Mouse (Mus musculus) heart, postnatal 0 days (tissue): ENCODE results near the gene Bri3. TPM values are rescaled to one million over a fixed set of nuclear protein-coding genes. Genes with fewer than 3 reads are reported as not detected.
A peak's percentile ranks its signal among the peaks of the same experiment; 100 is the strongest.

ENCODE experiments used
- ATAC-seq: fragments of 200-750 bp; cut with Nextera tagmentation; 2 replicates; pipeline ENCODE4 v1.8.0; 2017; ENCODE audit warnings: low read depth, moderate number of reproducible peaks, moderate library complexity; ENCODE audit not compliant: insufficient read depth
- DNase-seq: peaks from one replicate; pipeline ENCODE4 v3.0.0-alpha.2; 2016; ENCODE audit warnings: low spot score
- H3K27ac ChIP-seq: fragments of 300-500 bp; sonication (generic); 2 replicates; pipeline ENCODE4 v1.5.1; 2014; ENCODE audit warnings: low read depth, mild to moderate bottlenecking
- H3K27me3 ChIP-seq: fragments of 300-500 bp; sonication (generic); 2 replicates; pipeline ENCODE4 v1.6.1; 2014; ENCODE audit warnings: low read length, mixed read lengths; ENCODE audit not compliant: control insufficient read depth, insufficient read depth
- H3K36me3 ChIP-seq: fragments of 300-500 bp; sonication (generic); replicated peaks from 2 replicates; pipeline ENCODE4 v1.6.1; 2014; ENCODE audit warnings: low read length, mixed read lengths; ENCODE audit not compliant: control insufficient read depth, insufficient read depth
- H3K4me1 ChIP-seq: fragments of 300-500 bp; sonication (generic); 2 replicates; pipeline ENCODE4 v1.6.1; 2014; ENCODE audit warnings: antibody characterized with exemption; ENCODE audit not compliant: control insufficient read depth, insufficient read depth
- H3K4me2 ChIP-seq: fragments of 300-500 bp; sonication (generic); 2 replicates; pipeline ENCODE4 v1.6.1; 2014; ENCODE audit warnings: low read depth, mild to moderate bottlenecking, low read length, moderate library complexity
- H3K4me3 ChIP-seq: fragments of 300-500 bp; sonication (generic); 2 replicates; pipeline ENCODE4 v1.5.1; 2014; ENCODE audit warnings: low read depth, low read length
- H3K9ac ChIP-seq: fragments of 300-500 bp; sonication (generic); replicated peaks from 2 replicates; pipeline ENCODE4 v1.6.1; 2014; ENCODE audit warnings: low read depth, low read length, mixed read lengths
- H3K9me3 ChIP-seq: fragments of 300-500 bp; sonication (generic); replicated peaks from 2 replicates; pipeline ENCODE4 v1.6.1; 2016; ENCODE audit warnings: low read length; ENCODE audit not compliant: control insufficient read depth
- CTCF ChIP-seq: IDR thresholded peaks from 2 replicates; pipeline ENCODE4 v1.5.1; 2016; ENCODE audit warnings: antibody characterized with exemption, control low read depth, low read depth
- EP300 ChIP-seq: IDR thresholded peaks from 2 replicates; pipeline ENCODE4 v1.6.1; 2016; ENCODE audit warnings: antibody characterized with exemption, low read depth
- WGBS: fragments of 180-500 bp; shearing (Covaris S2); extraction: QIAGEN DNeasy Blood & Tissue Kit; methylation state at CpG from one replicate; pipeline ENCODE4 v1.1.7; 2014; 5-methylcytosine and 5-hydroxymethylcytosine counted together
- polyA plus RNA-seq: library from polyadenylated mRNA; unstranded; fragments of >200 nt; fragmentation: Nextera tagmentation; extraction: Ambion mirVana; gene quantifications from 2 replicates; pipeline ENCODE4 v1.2.1, GENCODE M21; 2015
- total RNA-seq: library from RNA; depleted of rRNA; stranded (reverse); fragments of >200 nt; gene quantifications from 2 replicates; pipeline ENCODE4 v1.2.3, GENCODE M21; 2014; ENCODE audit warnings: low replicate concordance

Gene Bri3
- total and polyA plus RNA-seq, 2 experiments from 2014 or later: 71.0 to 304 TPM

GRCm38 (mm10) chr5:144296090-144296604 lies 51.9 kb downstream of the Bri3 start:
- no peak overlapping the region for H3K4me3 ChIP-seq
- H3K4me2 ChIP-seq: no peak overlapping the region
- H3K27me3 ChIP-seq: no peaks in the 10 kb centered on the region
- DNase-seq: no peak
- TF ChIP-seq EP300 (no peak), CTCF (no peak)
- no peak overlapping the region for H3K9ac ChIP-seq
- no peaks in the 10 kb centered on the region for H3K36me3 ChIP-seq
- 83% methylated on average over 7 of the region's 7 CpGs for WGBS
- no peaks in the 10 kb centered on the region for H3K9me3 ChIP-seq
- H3K27ac ChIP-seq: no peak overlapping the region
- peaks cover 10% of the 10 kb centered on the region; the same call in 1 of the 2 replicates for H3K4me1 ChIP-seq
- ATAC-seq: no peak

- no peak overlapping the region for H3K27ac ChIP-seq
- no peak overlapping the region for H3K4me3 ChIP-seq
- DNase-seq: no peak
- WGBS: 88% methylated on average over 2 of the region's 2 CpGs
- H3K4me2 ChIP-seq: no peak overlapping the region
- ATAC-seq: no peak
- H3K4me1 ChIP-seq: peaks cover under 1% of the 10 kb centered on the region; the same call in 1 of the 2 replicates
- H3K9ac ChIP-seq: no peak overlapping the region
- no peaks in the 10 kb centered on the region for H3K36me3 ChIP-seq
- TF ChIP-seq EP300: no peak
- TF ChIP-seq CTCF: no peak
- no peaks in the 10 kb centered on the region for H3K27me3 ChIP-seq
- no peaks in the 10 kb centered on the region for H3K9me3 ChIP-seq
These were observed 58.8 kb downstream of the Bri3 start for GRCm38 (mm10) chr5:144303071-144303470.

DNA sequence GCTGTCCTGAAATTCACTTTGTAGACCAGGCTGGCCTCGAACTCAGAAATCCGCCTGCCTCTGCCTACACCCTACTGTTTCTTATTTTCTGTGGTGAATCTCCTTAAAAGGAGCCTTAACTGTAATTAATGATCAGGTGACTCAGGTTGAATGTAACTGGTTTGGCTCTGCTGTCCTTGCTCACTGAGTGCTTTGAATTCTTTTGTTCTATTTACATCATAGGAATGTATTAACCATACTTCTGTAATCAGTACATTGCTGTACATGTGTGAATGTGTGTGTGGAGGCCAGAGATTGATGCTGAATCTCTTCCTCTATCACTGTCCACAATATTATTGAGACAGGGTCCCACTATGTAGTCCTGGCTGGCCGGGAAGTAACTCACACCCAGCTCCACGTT lies 64.7 kb downstream of the Bri3 start:
- no peak overlapping the region for H3K9ac ChIP-seq
- H3K27ac ChIP-seq: peak overlapping the region; percentile 74
- peaks cover 24% of the 10 kb centered on the region for H3K4me1 ChIP-seq
- H3K9me3 ChIP-seq: no peaks in the 10 kb centered on the region
- H3K36me3 ChIP-seq: no peaks in the 10 kb centered on the region
- no peaks in the 10 kb centered on the region for H3K27me3 ChIP-seq
- peak; percentile 76 for ATAC-seq
- H3K4me2 ChIP-seq: no peak overlapping the region
- DNase-seq: peak; percentile 70
- WGBS: 58% methylated on average over 4 of the region's 4 CpGs
- H3K4me3 ChIP-seq: no peak overlapping the region
- TF ChIP-seq EP300: no peak
- no peak for TF ChIP-seq CTCF

DNA sequence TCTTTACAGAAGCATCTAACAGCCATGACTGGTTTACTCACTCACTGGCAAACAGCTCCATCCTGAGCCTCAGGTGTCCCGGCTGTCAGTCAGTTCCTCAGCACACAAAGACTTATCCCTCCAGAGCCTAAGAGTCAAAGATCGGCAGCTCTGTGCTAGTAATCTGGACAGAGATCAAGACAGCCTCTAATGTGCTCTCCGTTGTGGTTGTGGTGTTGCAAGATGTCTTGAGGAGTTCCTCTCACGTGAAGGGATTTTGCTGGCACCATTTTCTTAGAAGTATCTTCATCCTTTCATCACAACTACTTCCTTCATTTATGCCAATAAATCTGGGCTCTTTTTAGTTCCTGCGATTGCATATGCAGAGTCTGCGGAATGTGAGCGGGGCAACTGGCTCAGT lies 67.9 kb downstream of the Bri3 start:
- H3K9ac ChIP-seq: no peak overlapping the region
- no peaks in the 10 kb centered on the region for H3K9me3 ChIP-seq
- peaks cover 28% of the 10 kb centered on the region for H3K4me1 ChIP-seq
- no peak overlapping the region for H3K4me3 ChIP-seq
- no peaks in the 10 kb centered on the region for H3K36me3 ChIP-seq
- no peak overlapping the region for H3K27ac ChIP-seq
- no peak for DNase-seq
- no peak for ATAC-seq
- 70% methylated on average over 7 of the region's 7 CpGs for WGBS
- no peak overlapping the region for H3K4me2 ChIP-seq
- H3K27me3 ChIP-seq: no peaks in the 10 kb centered on the region
- TF ChIP-seq CTCF (no peak), EP300 (no peak)

- H3K36me3 ChIP-seq: no peaks in the 10 kb centered on the region
- TF ChIP-seq EP300: no peak
- TF ChIP-seq CTCF: no peak
- peak; percentile 50 for DNase-seq
- no peak overlapping the region for H3K9ac ChIP-seq
- no peak overlapping the region for H3K4me3 ChIP-seq
- H3K9me3 ChIP-seq: no peaks in the 10 kb centered on the region
- peaks cover 24% of the 10 kb centered on the region for H3K4me1 ChIP-seq
- H3K27ac ChIP-seq: peak overlapping the region; percentile 39; the same call in 1 of the 2 replicates
- H3K4me2 ChIP-seq: no peak overlapping the region
- ATAC-seq: no peak
- H3K27me3 ChIP-seq: no peaks in the 10 kb centered on the region
- WGBS: 17% methylated on average over 5 of the region's 5 CpGs
These were observed 69.1 kb downstream of the Bri3 start for GRCm38 (mm10) chr5:144313335-144313734.
